Mouse (Mus musculus) heart, adult 18-20 months (tissue): ENCODE results near the gene Brsk2. TPM values are rescaled to one million over a fixed set of nuclear protein-coding genes. Genes with fewer than 3 reads are reported as not detected.

Experiments used
- DNase-seq, 2 experiments: peaks; one replicate each; pipeline ENCODE4 v3.0.0; 2021 to 2022; ENCODE audit warnings: mixed read lengths in 1 of 2
- total RNA-seq, 2 experiments: library from RNA; stranded (reverse); gene quantifications; 2 replicates each; pipeline ENCODE4 v1.2.3; 2021

Gene Brsk2
- total RNA-seq, 2 experiments from 2014 or later, result 0.15 to 0.39 TPM

DNA sequence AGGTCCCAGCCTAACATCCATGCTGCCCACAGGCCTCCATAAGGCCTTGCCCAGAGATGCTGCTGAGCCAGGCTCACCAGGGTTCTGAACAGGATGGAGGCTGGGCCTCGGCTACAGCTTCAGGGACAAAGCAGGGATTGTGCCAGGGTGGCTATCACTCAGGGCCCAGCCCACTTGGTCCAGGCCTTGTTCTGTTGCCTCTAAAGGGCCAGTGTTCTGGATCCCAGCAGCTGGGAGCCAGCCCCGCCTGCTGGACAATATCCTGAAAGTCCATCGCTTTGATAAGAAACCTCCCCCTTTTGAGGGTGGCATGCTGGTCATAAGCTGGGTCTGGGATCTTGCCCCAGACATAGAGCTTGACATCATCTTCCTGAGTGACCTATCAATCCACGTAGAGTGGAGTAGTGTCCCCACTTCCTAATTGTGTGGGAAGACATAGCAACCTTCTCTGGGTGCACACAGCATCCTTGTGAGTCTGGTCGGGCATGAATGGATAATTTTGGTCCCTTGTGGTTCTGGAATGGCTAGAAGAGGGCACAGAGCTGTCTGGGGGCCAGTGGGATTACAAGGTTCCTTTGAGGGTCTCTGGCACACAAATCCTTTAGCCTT lies 6.1 kb downstream of the Brsk2 start:
- DNase-seq, result no peak

GRCm38 (mm10) chr7:141956174-141956566 lies 6.6 kb downstream of the Brsk2 start:
- DNase-seq, result no peak

- no peak for DNase-seq
Measured at GRCm38 (mm10) chr7:141957524-141958051, 8.0 kb downstream of the Brsk2 start.

- DNase-seq, result no peak
Measured at GRCm38 (mm10) chr7:141958211-141958610, 8.7 kb downstream of the Brsk2 start.

GRCm38 (mm10) chr7:141959133-141959532 lies 9.6 kb downstream of the Brsk2 start:
- DNase-seq, result peak in 1 of 2 experiments; percentile 9

DNA sequence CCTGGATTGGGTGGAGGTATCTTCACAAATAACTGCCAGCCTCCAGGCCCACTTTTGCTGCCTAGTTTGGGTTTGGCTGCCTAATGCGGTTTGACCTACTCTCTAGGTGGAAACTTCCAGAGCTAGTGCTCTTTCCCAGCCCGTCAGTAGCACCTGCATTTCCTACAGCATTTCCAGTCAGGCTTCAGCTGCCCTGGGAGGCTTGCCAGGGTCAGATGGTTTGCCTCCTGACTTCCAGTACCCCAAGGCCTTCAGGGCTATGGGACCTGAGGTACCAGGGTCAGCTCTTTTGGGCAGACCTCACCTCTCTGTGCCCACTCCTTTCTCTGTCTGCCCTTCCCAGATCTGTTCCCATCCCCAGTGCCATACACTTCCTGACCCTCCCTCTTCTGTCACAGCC lies 11.4 kb downstream of the Brsk2 start:
- no peak for DNase-seq

DNA sequence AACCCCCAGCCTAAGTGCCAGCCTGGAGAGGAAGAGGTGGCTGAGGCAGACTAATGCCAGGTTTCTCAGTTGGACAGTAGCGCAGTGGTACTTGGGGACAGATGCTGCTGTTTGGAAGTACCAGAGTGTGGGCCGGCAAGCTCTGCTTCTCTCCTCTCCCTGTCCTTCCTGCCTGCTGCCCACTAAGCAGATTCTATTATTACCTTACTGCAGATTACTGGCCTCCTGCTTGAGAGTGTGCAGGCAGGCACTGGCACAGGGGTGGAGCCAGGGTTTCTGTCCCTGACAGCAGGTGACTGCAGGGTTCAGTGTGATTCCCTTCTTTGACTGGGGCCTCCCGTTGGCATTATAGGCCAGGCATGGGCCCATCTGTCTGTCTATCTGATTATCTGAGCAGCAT lies 11.9 kb downstream of the Brsk2 start:
- DNase-seq, result peak in 1 of 2 experiments; percentile 10

DNA sequence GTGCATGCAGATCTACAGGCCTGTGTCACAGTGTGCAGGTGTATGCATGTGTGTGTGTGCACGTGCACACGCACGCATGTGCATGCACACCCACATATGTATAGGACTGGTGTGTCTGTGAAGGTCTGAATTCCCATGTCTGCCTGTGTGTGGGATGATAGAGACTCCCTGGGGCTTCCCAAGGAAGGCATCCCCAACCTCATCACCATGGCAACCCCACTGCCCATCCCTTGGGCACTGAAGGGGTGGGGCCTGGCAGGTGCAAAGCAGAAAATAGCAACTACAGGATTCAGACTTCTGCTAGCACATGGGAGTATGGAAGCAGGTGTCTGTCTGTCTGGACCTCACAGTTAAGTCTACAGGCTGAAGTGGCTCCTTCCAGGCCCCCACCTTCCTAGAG lies 13.0 kb downstream of the Brsk2 start:
- DNase-seq, result no peak

DNA sequence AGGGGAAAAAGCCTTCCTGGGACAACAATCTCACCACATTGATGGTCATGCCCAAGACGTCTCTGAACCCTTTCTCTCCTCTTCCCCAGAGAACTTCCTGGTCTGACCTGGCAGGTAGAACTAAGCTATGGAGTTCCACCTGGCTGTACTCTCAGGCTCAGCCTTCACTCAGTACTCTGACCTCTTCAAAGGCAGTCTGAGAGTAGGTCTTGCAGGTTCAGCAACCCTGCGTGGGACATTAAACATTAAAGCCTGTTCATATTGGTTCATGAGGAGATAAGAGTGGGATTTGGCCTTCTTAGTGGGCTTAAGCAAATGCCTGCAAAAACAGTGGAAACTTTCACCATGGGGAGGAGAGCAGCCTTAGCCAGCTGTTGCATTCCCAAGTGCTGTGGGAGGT lies 16.7 kb downstream of the Brsk2 start:
- DNase-seq, result no peak

- DNase-seq, result no peak
Measured at GRCm38 (mm10) chr7:141972831-141973619, 23.5 kb downstream of the Brsk2 start.

- DNase-seq, result no peak
Measured at GRCm38 (mm10) chr7:141978003-141978402, 28.5 kb downstream of the Brsk2 start.

GRCm38 (mm10) chr7:141979247-141979646 lies 29.7 kb downstream of the Brsk2 start:
- DNase-seq, result no peak

DNA sequence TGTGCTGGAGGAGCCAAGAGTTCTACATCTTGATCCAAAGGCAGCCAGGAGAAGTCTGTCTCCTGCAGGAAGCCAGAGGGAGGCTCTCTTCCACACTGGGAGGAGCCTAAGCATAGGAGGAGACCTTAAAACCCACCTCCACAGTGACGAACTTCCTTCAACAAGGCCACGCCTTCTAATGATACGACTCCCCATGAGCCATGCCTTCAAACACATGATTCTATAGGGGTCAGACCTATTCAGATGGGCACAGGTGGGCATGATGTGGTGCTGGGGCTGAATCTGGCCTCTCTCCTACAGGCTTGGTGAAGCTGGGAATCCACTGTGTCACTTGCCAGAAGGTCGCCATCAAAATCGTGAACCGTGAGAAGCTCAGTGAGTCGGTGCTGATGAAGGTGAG lies 31.7 kb downstream of the Brsk2 start:
- no peak for DNase-seq

DNA sequence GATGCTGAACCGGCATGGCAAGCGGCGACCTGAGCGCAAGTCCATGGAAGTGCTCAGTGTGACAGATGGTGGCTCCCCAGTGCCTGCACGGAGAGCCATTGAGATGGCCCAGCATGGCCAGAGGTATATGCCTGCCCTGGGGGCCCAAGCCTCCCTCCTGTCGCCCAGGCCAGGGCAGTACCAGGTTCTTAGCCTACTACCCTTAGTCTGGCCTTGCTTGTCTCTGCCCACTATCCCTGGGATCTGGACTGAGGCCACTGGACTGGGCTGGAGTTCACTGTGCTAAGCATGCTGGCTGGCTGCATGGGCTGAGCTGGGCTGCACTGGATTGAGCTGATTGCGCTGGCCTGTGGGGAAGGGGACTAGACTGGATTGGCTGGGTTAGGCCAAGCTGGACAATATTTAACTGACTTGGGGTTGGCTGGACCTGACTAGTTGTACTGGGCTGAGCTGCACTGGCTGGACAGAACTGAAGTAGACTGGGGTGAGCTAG lies 38.8 kb downstream of the Brsk2 start:
- no peak for DNase-seq

DNA sequence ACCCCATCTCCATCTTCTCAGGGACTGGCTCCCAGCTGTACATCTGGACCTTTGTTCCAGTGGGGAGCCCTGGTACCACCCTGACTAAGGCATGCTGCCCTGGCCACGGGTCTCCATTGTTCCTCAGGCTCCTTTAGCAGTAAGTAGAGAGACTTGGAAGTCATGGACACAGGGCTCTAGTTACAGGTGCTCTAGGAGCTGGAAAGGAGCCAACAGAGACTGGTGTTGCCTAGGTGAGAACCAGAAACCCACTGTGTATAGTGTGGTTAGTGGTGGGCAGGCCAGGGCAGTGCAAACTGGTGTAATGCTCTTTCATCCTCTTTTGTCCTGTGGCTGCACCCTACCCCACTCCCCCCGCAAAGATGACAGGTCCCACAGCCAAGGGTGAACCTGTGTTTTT lies 41.6 kb downstream of the Brsk2 start:
- DNase-seq, result no peak

DNA sequence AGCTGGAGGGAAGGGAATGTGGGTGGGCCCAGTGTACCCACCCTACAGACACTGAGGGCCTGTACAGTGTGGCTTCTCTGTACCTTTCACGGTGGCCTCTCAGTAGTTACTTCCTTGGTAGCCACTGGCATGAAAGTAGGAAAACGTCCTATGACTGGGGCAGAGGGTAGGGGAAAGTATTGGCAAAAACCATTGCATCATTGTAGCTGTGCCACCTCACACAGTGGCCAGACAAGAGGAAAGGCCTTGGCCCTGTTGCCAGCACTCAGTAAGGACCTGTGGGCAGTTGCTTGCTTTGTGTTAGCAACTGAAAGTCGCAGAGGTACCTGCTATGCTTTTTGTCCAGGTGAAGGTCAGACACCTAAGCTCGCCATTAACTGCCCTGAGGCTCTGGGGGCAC lies 44.6 kb downstream of the Brsk2 start:
- DNase-seq, result no peak

- DNase-seq, result no peak
Measured at GRCm38 (mm10) chr7:142000661-142001060, 51.1 kb downstream of the Brsk2 start.

DNA sequence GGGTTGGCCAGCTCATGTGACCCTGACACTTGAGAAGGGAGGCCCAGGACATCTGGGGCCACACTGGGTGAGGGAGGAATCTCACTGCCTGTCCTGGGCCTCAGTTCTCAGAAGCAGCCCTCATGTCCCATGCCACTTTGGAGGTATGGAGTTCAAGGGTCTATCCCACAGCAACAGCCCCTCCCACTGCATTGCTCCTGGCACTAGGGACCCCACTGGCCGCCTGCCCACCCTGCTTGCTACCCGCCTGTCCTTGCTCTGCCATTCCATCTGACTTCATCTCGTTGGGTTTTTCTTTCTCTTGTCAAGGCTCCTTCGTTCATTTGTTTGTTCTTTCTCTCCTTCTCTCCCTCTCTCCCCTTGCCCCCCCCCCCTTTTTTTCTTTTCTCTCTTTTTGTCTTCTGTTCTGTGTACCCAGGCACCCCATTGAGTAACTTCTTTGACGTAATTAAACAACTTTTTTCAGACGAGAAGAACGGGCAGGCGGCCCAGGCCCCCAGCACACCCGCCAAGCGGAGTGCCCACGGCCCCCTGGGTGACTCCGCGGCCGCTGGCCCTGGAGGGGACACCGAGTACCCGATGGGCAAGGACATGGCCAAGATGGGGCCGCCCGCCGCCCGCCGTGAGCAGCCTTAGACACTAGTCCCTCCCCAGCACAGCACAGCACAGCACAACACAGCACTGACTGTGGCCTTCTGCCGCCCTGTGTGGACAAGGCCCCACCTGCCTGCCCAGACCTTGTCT lies 52.2 kb downstream of the Brsk2 start:
- DNase-seq, result no peak

GRCm38 (mm10) chr7:142016562-142016961 lies 67.0 kb downstream of the Brsk2 start:
- peak; percentile 42 to 72 for DNase-seq

- DNase-seq, result no peak
Measured at GRCm38 (mm10) chr7:142019699-142020098, 70.1 kb downstream of the Brsk2 start.

- peak in 1 of 2 experiments; percentile 32 for DNase-seq
Measured at GRCm38 (mm10) chr7:142020827-142021226, 71.3 kb downstream of the Brsk2 start.

DNA sequence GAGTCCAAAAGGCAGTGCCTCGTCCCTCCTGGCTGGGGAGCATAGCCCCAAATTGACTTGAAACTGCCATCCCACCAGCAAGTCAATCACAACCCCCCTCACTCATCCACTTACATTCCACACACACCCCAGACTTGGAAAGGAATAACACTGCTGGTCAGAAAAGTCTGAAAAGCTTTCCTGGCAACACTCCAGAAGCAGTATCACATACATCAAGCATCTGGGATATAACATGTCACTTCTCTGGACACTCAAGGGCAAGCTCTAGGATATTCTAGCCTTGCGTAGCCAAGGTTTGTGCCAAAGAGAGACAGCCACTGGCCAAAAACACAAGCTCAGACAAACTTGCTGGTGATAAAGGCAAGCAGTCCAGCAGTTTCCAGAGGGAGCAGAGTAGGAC lies 75.6 kb downstream of the Brsk2 start:
- DNase-seq, result no peak

DNA sequence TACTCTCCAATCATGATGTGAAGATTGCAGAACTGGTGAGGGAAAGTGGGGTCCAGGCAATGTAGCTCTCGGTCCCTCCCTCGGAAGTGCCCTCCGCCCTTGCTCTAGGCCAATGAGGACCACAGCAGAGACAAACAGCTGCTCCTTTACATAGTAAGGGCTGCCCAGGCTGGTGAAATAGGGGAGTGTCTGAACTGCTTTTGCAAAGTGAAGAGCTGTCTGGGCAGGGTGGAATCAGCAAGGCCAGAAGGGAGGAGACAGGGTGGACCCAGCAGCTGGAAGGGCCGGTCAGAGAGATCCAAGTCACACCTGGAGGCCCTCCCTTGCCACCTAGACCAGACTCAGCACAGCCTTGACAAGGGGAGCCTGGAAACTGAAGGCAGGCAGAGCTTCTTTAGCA lies 76.4 kb downstream of the Brsk2 start:
- no peak for DNase-seq
